Mouse (Mus musculus) embryonic facial prominence, embryonic 12.5 days (tissue): Measurements from ENCODE around the gene Zbtb41. TPM values are rescaled to one million over a fixed set of nuclear protein-coding genes. Genes with fewer than 3 reads are reported as not detected.
"Not testable (repeated sequence)": the region's sequence is repeated elsewhere in the genome, so short reads cannot be mapped to it uniquely, and the experiment has no call there.

Source experiments
- ATAC-seq: fragments of 200-750 bp; cut with Nextera tagmentation; 2 replicates; pipeline ENCODE4 v1.8.0; 2017; ENCODE audit not compliant: insufficient number of reproducible peaks, insufficient read depth, low FRiP score, low TSS enrichment
- H3K27ac ChIP-seq: fragments of 300-500 bp; sonication (generic); 2 replicates; pipeline ENCODE4 v1.5.1; 2016; ENCODE audit warnings: mild to moderate bottlenecking
- H3K27me3 ChIP-seq: fragments of 300-500 bp; sonication (generic); 2 replicates; pipeline ENCODE4 v1.6.1; 2016; ENCODE audit warnings: mild to moderate bottlenecking, moderate library complexity
- H3K36me3 ChIP-seq: fragments of 300-500 bp; sonication (generic); 2 replicates; pipeline ENCODE4 v1.6.1; 2016; ENCODE audit warnings: mild to moderate bottlenecking
- H3K4me1 ChIP-seq: fragments of 300-500 bp; sonication (generic); 2 replicates; pipeline ENCODE4 v1.6.1; 2016
- H3K4me2 ChIP-seq: fragments of 300-500 bp; sonication (generic); replicated peaks from 2 replicates; pipeline ENCODE4 v1.6.1; 2016; ENCODE audit warnings: mild to moderate bottlenecking, moderate library complexity
- H3K4me3 ChIP-seq: fragments of 300-500 bp; sonication (generic); 2 replicates; pipeline ENCODE4 v1.5.1; 2016; ENCODE audit warnings: mild to moderate bottlenecking
- H3K9ac ChIP-seq: fragments of 300-500 bp; sonication (generic); 2 replicates; pipeline ENCODE4 v1.6.1; 2016; ENCODE audit warnings: mild to moderate bottlenecking, moderate library complexity
- H3K9me3 ChIP-seq: fragments of 300-500 bp; sonication (generic); 2 replicates; pipeline ENCODE4 v1.6.1; 2016; ENCODE audit warnings: mild to moderate bottlenecking, moderate library complexity
- WGBS: fragments of 180-500 bp; shearing (Covaris S2); methylation state at CpG from one replicate; pipeline ENCODE4 v1.1.7; 2016; 5-methylcytosine and 5-hydroxymethylcytosine counted together
- polyA plus RNA-seq: library from polyadenylated mRNA; unstranded; fragments of >200 nt; fragmentation: Nextera tagmentation; extraction: Ambion mirVana; gene quantifications from 2 replicates; pipeline ENCODE4 v1.2.1, GENCODE M21; 2016

Gene Zbtb41
- polyA plus RNA-seq, 1 experiment from 2014 or later: 13.3 TPM

DNA sequence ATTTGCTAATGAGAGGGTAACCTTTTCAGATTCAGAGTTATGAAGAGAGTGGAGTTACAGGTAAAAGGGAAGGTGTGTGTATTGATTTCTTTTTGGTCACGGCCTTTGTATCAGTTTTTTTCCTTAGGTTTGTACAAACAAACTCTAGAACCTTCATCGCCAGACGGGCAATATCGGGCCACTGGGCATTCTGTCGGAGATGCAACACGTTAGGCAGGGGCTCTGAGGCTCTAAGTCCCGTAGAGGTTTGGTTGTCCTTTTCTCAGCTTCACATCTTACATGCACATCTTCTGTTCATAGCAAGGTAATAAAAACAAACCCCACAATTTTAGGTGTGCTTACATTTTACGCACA, 590 bp upstream of the Zbtb41 start:
- Histone ChIP-seq H3K27me3 (no peaks in the 10 kb centered on the region), H3K36me3 (no peaks in the 10 kb centered on the region), H3K4me2 (peak overlapping the region; percentile 61), H3K4me1 (peaks cover 27% of the 10 kb centered on the region), H3K27ac (0 out of 2 replicates have a peak overlapping the region, but pooled peaks have one; percentile 93), H3K4me3 (peak overlapping the region; percentile 77), H3K9ac (peak overlapping the region; percentile 84), H3K9me3 (no peaks in the 10 kb centered on the region)
- no peak; the same call in 1 of the 2 replicates for ATAC-seq
- WGBS: 7% methylated on average over 8 of the region's 8 CpGs

DNA sequence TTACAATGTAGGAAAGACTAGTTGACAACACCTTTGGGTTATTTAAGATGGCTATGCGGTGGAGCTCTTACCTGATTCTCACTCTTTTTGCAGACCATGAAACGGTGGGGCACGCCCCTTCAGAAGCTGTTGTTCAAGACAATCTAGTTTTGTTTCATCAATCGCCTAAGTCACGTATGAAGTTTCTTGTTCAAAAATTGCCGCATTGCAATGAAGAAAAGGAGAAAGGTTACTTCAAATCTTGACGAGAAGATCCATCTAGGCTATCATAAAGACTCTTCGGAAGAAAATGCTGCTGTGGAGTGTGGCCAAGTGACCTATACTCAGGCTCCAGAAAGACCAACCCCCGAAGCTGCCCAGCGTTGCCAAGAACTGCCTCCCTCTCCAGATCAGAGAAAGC, 853 bp downstream of the Zbtb41 start:
- 0 out of 2 replicates have a peak overlapping the region, but pooled peaks have one; percentile 93 for H3K27ac ChIP-seq
- H3K4me2 ChIP-seq: peak overlapping the region; percentile 61
- peaks cover 4% of the 10 kb centered on the region; the same call in 1 of the 2 replicates for H3K36me3 ChIP-seq
- no peak for ATAC-seq
- H3K4me3 ChIP-seq: peak overlapping the region; percentile 77
- peaks cover 27% of the 10 kb centered on the region for H3K4me1 ChIP-seq
- 26% methylated on average over 10 of the region's 10 CpGs for WGBS
- peak overlapping the region; percentile 84 for H3K9ac ChIP-seq
- H3K9me3 ChIP-seq: no peaks in the 10 kb centered on the region
- H3K27me3 ChIP-seq: no peaks in the 10 kb centered on the region

GRCm38 (mm10) chr1:139423931-139424330, 1.8 kb downstream of the Zbtb41 start:
- no peak for ATAC-seq
- Histone ChIP-seq H3K27ac (no peak overlapping the region), H3K4me2 (peak overlapping the region; percentile 61), H3K36me3 (peaks cover 5% of the 10 kb centered on the region; the same call in 1 of the 2 replicates), H3K9me3 (no peaks in the 10 kb centered on the region), H3K27me3 (no peaks in the 10 kb centered on the region), H3K4me1 (peaks cover 27% of the 10 kb centered on the region), H3K9ac (peak overlapping the region; percentile 84; the same call in 1 of the 2 replicates), H3K4me3 (peak overlapping the region; percentile 77)
- WGBS: 66% methylated on average over 10 of the region's 10 CpGs

- Histone ChIP-seq H3K27me3 (no peaks in the 10 kb centered on the region), H3K4me1 (peaks cover 27% of the 10 kb centered on the region), H3K9me3 (no peaks in the 10 kb centered on the region), H3K4me2 (peak overlapping the region; percentile 55), H3K9ac (peak overlapping the region; percentile 21; the same call in 1 of the 2 replicates), H3K27ac (no peak overlapping the region), H3K4me3 (peak overlapping the region; percentile 25), H3K36me3 (peaks cover 13% of the 10 kb centered on the region)
- ATAC-seq: no peak
- WGBS: 57% methylated on average over 3 of the region's 3 CpGs
Measured at GRCm38 (mm10) chr1:139425006-139425405, 2.9 kb downstream of the Zbtb41 start.

- Histone ChIP-seq H3K27ac (no peak overlapping the region), H3K9ac (no peak overlapping the region), H3K4me3 (no peak overlapping the region), H3K4me1 (no peaks in the 10 kb centered on the region), H3K36me3 (peaks cover 31% of the 10 kb centered on the region), H3K9me3 (no peaks in the 10 kb centered on the region), H3K27me3 (no peaks in the 10 kb centered on the region), H3K4me2 (no peak overlapping the region)
- ATAC-seq: no peak
Measured at GRCm38 (mm10) chr1:139438373-139438772, 16.3 kb downstream of the Zbtb41 start.

DNA sequence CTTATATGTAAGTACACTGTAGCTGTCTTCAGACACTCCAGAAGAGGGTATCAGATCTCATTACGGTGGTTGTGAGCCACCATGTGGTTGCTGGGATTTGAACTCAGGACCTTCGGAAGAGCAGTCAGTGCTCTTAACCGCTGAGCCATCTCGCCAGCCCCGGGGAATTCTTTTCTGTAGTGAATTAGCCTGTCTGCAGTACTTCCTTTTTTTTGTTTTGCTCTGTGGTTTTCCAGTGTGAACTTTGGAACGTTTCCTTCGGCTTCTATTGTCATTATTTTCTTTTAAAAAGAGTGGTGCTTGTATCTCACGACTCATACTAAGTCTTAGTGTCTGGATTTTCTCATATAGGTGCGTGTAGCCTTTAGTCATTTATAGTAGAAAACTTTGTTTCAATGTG, 21.0 kb downstream of the Zbtb41 start:
- H3K9ac ChIP-seq, H3K27ac ChIP-seq, ATAC-seq, H3K4me1 ChIP-seq, H3K4me2 ChIP-seq, H3K27me3 ChIP-seq, H3K9me3 ChIP-seq, H3K4me3 ChIP-seq: not testable (repeated sequence)
- H3K36me3 ChIP-seq: peaks cover 29% of the 10 kb centered on the region
- WGBS: 87% methylated on average over 9 of the region's 9 CpGs

GRCm38 (mm10) chr1:139454340-139455225, 32.5 kb downstream of the Zbtb41 start, which contains the start of gene Aspm:
TSS of gene Aspm (plus strand) at chr1:139454772.
- Histone ChIP-seq H3K4me2 (peak within 1 kb of the TSS; percentile 82), H3K4me3 (peak within 1 kb of the TSS; percentile 92), H3K9me3 (no peaks in the 10 kb centered on the region), H3K27me3 (no peaks in the 10 kb centered on the region), H3K27ac (peak within 1 kb of the TSS; percentile 63), H3K4me1 (peaks cover 12% of the 10 kb centered on the region; the same call in 1 of the 2 replicates), H3K36me3 (0 out of 2 replicates have a peak, but pooled peaks cover 3% of the 10 kb centered on the region), H3K9ac (peak within 1 kb of the TSS; percentile 70)
- WGBS: under 1% methylated on average over 65 of the region's 65 CpGs
- ATAC-seq: peak; percentile 99

- peak overlapping the region; percentile 63 for H3K27ac ChIP-seq
- H3K9me3 ChIP-seq: no peaks in the 10 kb centered on the region
- ATAC-seq: no peak
- 4% methylated on average over 17 of the region's 17 CpGs for WGBS
- peaks cover 12% of the 10 kb centered on the region; the same call in 1 of the 2 replicates for H3K4me1 ChIP-seq
- H3K4me2 ChIP-seq: peak overlapping the region; percentile 82
- H3K36me3 ChIP-seq: 0 out of 2 replicates have a peak, but pooled peaks cover 3% of the 10 kb centered on the region
- peak overlapping the region; percentile 92 for H3K4me3 ChIP-seq
- no peaks in the 10 kb centered on the region for H3K27me3 ChIP-seq
- peak overlapping the region; percentile 70 for H3K9ac ChIP-seq
Measured at GRCm38 (mm10) chr1:139455226-139455869, 33.3 kb downstream of the Zbtb41 start.

DNA sequence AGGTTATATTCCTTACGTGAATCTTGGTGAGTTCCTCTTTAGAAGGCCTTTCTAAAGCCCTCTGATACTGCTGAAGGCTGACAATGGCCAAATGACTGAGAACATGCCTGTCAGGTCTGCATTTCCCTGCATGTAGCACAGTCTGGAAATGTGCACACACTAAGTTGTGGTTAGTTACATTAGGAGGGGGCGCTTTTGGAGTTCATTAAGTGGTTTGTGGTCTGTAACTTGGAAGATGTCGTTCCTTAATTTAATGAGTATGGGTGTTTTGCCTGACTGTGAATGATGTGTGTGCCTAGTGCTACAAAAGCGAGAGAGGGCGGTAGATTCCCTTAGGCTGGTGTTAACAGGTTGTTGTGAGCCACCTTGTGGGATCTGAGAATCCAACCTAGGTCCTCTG, 38.7 kb downstream of the Zbtb41 start:
- Histone ChIP-seq H3K4me2 (no peak overlapping the region), H3K4me1 (peaks cover 7% of the 10 kb centered on the region; the same call in 1 of the 2 replicates), H3K4me3 (no peak overlapping the region), H3K9ac (no peak overlapping the region), H3K27me3 (no peaks in the 10 kb centered on the region), H3K9me3 (no peaks in the 10 kb centered on the region), H3K36me3 (peaks cover 36% of the 10 kb centered on the region), H3K27ac (no peak overlapping the region)
- 89% methylated on average over 5 of the region's 5 CpGs for WGBS
- no peak for ATAC-seq

DNA sequence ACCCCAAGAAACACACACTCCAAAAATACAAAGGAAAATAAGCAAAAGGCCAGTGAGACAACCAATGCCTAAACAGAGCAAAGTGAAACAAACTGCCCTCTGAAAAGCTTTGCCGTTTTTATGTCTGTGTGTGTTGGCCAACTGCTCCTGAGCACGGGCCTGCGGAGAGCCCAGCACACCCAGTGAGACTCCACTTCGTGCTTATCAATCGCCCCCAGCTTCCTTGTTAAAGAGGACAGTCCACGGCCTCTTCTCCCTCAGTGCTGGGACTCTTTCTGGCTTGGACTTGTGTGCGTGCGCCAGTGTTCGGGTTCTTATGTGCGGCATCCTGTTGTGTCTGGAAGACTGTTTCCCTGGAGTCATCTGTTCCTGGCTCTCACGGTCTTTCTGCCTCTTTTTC, 43.8 kb downstream of the Zbtb41 start:
- Histone ChIP-seq H3K4me1 (no peaks in the 10 kb centered on the region), H3K9me3 (no peaks in the 10 kb centered on the region), H3K9ac (no peak overlapping the region), H3K4me2 (no peak overlapping the region), H3K36me3 (peaks cover 55% of the 10 kb centered on the region), H3K27ac (no peak overlapping the region), H3K27me3 (no peaks in the 10 kb centered on the region), H3K4me3 (no peak overlapping the region)
- ATAC-seq: no peak
- WGBS: 89% methylated on average over 11 of the region's 11 CpGs

DNA sequence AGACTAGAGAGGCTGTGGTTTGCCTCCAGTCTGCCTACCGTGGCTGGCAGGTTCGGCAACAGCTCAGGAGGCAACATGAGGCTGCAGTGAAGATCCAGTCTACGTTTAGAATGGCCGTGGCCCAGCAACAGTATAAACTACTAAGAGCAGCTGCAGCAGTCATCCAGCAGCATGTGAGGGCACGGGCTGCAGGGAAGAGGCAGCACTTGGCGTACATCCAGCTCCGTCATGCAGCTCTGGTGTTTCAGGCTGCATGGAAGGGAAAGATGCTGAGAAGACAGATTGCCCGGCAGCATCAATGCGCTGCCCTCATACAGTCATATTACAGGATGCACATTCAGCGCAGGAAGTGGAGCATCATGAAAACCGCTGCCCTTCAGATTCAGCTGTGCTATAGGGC, 56.8 kb downstream of the Zbtb41 start:
- no peaks in the 10 kb centered on the region for H3K9me3 ChIP-seq
- no peak overlapping the region for H3K27ac ChIP-seq
- H3K27me3 ChIP-seq: no peaks in the 10 kb centered on the region
- H3K9ac ChIP-seq: no peak overlapping the region
- no peak overlapping the region for H3K4me2 ChIP-seq
- H3K4me3 ChIP-seq: no peak overlapping the region
- no peaks in the 10 kb centered on the region for H3K4me1 ChIP-seq
- 94% methylated on average over 11 of the region's 11 CpGs for WGBS
- peaks cover 65% of the 10 kb centered on the region for H3K36me3 ChIP-seq
- ATAC-seq: no peak
